Mouse (Mus musculus): ENCODE measurements at regions not wholly inside any gene's neighbourhood (a gene's known extent, or its start where the extent isn't known, plus 50 kb on each side); places are given as distances from the start of the nearest gene placed in this dataset.

DNA sequence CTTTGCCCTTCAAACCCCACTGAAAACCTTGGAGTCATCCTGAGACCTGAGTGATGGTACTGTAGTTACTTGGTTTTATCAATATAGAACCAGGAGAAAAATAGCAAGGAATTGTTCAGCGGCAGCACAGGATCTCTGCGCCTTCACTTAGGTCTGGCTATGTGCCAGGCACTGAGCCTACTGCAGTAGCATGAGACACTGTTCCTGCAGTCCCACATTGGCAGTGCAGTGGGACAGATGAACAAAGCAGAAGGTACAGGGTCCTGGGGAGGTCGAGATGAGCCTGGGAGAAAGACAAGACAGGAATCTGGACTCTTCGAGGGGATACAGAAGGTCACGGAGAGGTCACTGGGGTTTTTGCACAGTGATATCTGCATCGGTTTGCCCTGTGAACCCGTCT is 88.5 kb upstream of the 1110032F04Rik start:
- no peak for TF ChIP-seq POLR2A (IDR thresholded peaks at IDR 0.05; ENCODE audit: control insufficient read depth in 1 of 2, insufficient read depth in 1 of 2, low read depth in 1 of 2, low read length in 2 of 2, poor library complexity in 1 of 2)
- TF ChIP-seq ZMIZ1 (IDR thresholded peaks at IDR 0.05; ENCODE audit: low read depth, low read length) = no peak
- no peak for TF ChIP-seq CTCF (IDR thresholded peaks at IDR 0.05 in 2 of 3, conservative IDR thresholded peaks at IDR 0.05 in 1 of 3; ENCODE audit: control insufficient read depth in 1 of 3, insufficient read depth in 1 of 3, low read depth in 2 of 3, low read length in 3 of 3, poor library complexity in 1 of 3, severe bottlenecking in 1 of 3)
- TF ChIP-seq GATA1 (IDR thresholded peaks at IDR 0.05; ENCODE audit: low read depth, low read length) = no peak
- TF ChIP-seq SIN3A (IDR thresholded peaks at IDR 0.05; ENCODE audit: low read length) = no peak
- no peak for TF ChIP-seq ETS1 (IDR thresholded peaks at IDR 0.05; ENCODE audit: low read depth, low read length)
- TF ChIP-seq NELFE (IDR thresholded peaks at IDR 0.05; ENCODE audit: low read depth, low read length) = no peak
- no peak for TF ChIP-seq MYC (IDR thresholded peaks at IDR 0.05; ENCODE audit: low read depth, low read length)
- TF ChIP-seq GABPA (IDR thresholded peaks at IDR 0.05; ENCODE audit: low read depth, low read length) = no peak
- TF ChIP-seq MXI1 (IDR thresholded peaks at IDR 0.05; ENCODE audit: low read depth, low read length) = no peak
- no peak for TF ChIP-seq EP300 (IDR thresholded peaks at IDR 0.05; ENCODE audit: low read depth in 1 of 2, low read length in 2 of 2)
- no peak for TF ChIP-seq POLR2AphosphoS2 (IDR thresholded peaks at IDR 0.05; ENCODE audit: low read length)
- no peak for TF ChIP-seq TCF12 (IDR thresholded peaks at IDR 0.05; ENCODE audit: low read depth, low read length)
- TF ChIP-seq BHLHE40 (IDR thresholded peaks at IDR 0.05; ENCODE audit: borderline replicate concordance, low read depth, low read length) = no peak

Data from MEL (cell line).